11 mouse cellular contexts compared by ENCODE assay signal in genomic region chr6:134152539-134152938, GRCm38 (mm10).
DNase-seq lines count a peak whose midpoint lies in the region; ATAC-seq and TF ChIP-seq lines count a peak whose summit lies in the region.
"Had no signal": no experiment of that assay in that cellular context is flagged by ENCODE, and none has a peak within 500 bp of the region (broad histone marks: within the 10 kb centered on the region; RNA-seq: fewer than 3 reads in every experiment).

No protein-coding gene starts in this region.

- intact Hi-C loops in left cerebral cortex, postnatal 25 days (cut with DNase I), result loop anchor here (2.0 kb wide), 2 partner anchors 66 to 118 kb away; partner anchors contain the start of gene Etv6

- ATAC-seq in erythroid progenitor cell, adult 5-6 weeks (replicated peaks; ENCODE audit: low FRiP score, poor library complexity, severe bottlenecking), result no peak
- ATAC-seq: forebrain, embryonic 16.5 days; hindbrain, embryonic 16.5 days; Patski had no signal

- peaks cover 10% of the 10 kb centered on the region; the same call in 1 of the 2 replicates for H3K36me3 ChIP-seq in heart, embryonic 10.5 days
- no peaks in the 10 kb centered on the region for H3K36me3 ChIP-seq in testis, adult 2 months (ENCODE audit: control insufficient read depth, insufficient read depth, low read length)

- no peak for DNase-seq in heart, embryonic 10.5 days (ENCODE audit: low spot score)
- no peak for DNase-seq in heart, adult 18-20 months
- DNase-seq in left cerebral cortex, postnatal 25 days (ENCODE audit: low spot score in 2 of 2), result peak; percentile 35 to 54
- no peak for DNase-seq in left cerebral cortex, adult 11 months (ENCODE audit: low spot score)
- DNase-seq in testis, postnatal 14 days (ENCODE audit: low spot score), result no peak
- DNase-seq in adrenal gland, adult 18-20 months (ENCODE audit: low spot score in 2 of 2), result no peak

- H3K4me1 ChIP-seq in heart, embryonic 10.5 days, result peaks cover 83% of the 10 kb centered on the region
- peaks cover 3% of the 10 kb centered on the region for H3K4me1 ChIP-seq in testis, adult 2 months (ENCODE audit: control insufficient read depth, insufficient read depth, low read length)

- TF ChIP-seq POLR2A in testis, adult 2 months (IDR thresholded peaks at IDR 0.05; ENCODE audit: control insufficient read depth, low read depth, low read length), result no peak

- H3K27me3 ChIP-seq in heart, embryonic 10.5 days (ENCODE audit: insufficient read depth, poor library complexity, severe bottlenecking), result no peaks in the 10 kb centered on the region
- no peaks in the 10 kb centered on the region for H3K27me3 ChIP-seq in testis, adult 2 months (ENCODE audit: control insufficient read depth, insufficient read depth, low read length)
- H3K27me3 ChIP-seq: Patski had no signal

- H3K27ac ChIP-seq in heart, embryonic 10.5 days, result peak overlapping the region; percentile 80
- peak overlapping the region; percentile 66 for H3K27ac ChIP-seq in testis, adult 2 months (ENCODE audit: control insufficient read depth, insufficient read depth, low read depth, low read length)

- WGBS in heart, embryonic 10.5 days, result 35% methylated on average over 6 of the region's 6 CpGs

- no peak for TF ChIP-seq CTCF in testis, adult 2 months (IDR thresholded peaks at IDR 0.05; ENCODE audit: control insufficient read depth, insufficient read depth, insufficient replicate concordance, low read depth, low read length)

- H3K9me3 ChIP-seq in heart, embryonic 10.5 days, result no peaks in the 10 kb centered on the region

- no peak overlapping the region for H3K4me3 ChIP-seq in heart, embryonic 10.5 days
- no peak overlapping the region for H3K4me3 ChIP-seq in testis, adult 2 months (ENCODE audit: control insufficient read depth, low read depth, low read length)

Comparison
In these comparisons a context has a peak if more than half of its experiments do, and no peak if none do; other contexts are left out.
1. DNase-seq: peak in left cerebral cortex, postnatal 25 days (2 of 2); none in heart, embryonic 10.5 days (single experiment), heart, adult 18-20 months (0 of 2), left cerebral cortex, adult 11 months (single experiment), testis, postnatal 14 days (single experiment) and adrenal gland, adult 18-20 months (0 of 2).